Comparison of ENCODE assay signal across 10 mouse cellular contexts in the genomic region with DNA sequence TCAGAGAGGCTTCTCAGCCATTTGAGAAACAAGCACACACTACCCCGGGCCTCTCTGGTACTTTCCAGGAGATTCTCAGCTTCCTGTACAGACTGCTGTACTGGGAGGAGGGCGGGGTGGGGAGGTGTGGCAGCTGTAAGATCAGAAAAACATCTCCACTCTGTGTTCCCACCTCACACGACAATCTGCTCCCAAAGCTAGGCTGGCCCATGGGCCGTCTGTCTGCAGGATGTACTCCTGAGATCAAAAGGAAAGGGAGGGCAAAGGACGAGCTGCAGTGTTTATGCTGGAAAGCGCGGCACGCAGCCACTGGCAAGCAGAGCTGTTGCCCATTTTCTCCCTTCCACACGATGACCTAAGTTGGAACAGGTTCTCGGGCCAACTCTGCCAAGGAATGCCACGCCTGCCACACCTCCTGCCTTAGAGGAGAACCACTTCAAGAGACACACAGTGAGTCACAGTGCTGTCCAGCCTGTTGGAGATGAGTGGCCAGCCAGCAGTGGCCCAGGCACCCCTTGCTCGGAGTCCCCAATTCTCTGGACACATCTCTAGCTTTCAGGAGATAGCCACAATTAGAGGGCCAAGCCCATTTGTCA.
DNase-seq lines count a peak whose midpoint lies in the region; ATAC-seq and TF ChIP-seq lines count a peak whose summit lies in the region.
"Had no signal": no experiment of that assay in that cellular context is flagged by ENCODE, and none has a peak within 500 bp of the region (broad histone marks: within the 10 kb centered on the region; RNA-seq: fewer than 3 reads in every experiment).

No protein-coding gene starts in this region.

- no peaks in the 10 kb centered on the region for H3K79me2 ChIP-seq in heart, adult 2 months (replicated peaks; ENCODE audit: control insufficient read depth, insufficient read depth, low read length)

- no peaks in the 10 kb centered on the region for H3K27me3 ChIP-seq in heart, adult 2 months (ENCODE audit: control insufficient read depth, insufficient read depth, low read length)
- H3K27me3 ChIP-seq in heart, embryonic 12.5 days (replicated peaks): no peaks in the 10 kb centered on the region
- no peaks in the 10 kb centered on the region for H3K27me3 ChIP-seq in lung, embryonic 14.5 days (ENCODE audit: insufficient read depth, low read length)
- no peaks in the 10 kb centered on the region for H3K27me3 ChIP-seq in forebrain, postnatal 0 days (ENCODE audit: insufficient read depth, low read length)
- H3K27me3 ChIP-seq in hindbrain, embryonic 16.5 days (replicated peaks; ENCODE audit: control insufficient read depth, insufficient read depth, low read length): no peaks in the 10 kb centered on the region
- H3K27me3 ChIP-seq: embryonic facial prominence, embryonic 13.5 days; megakaryocyte, embryonic 14.5 days had no signal

- H3K9ac ChIP-seq in heart, adult 2 months (ENCODE audit: low read depth, low read length): no peak overlapping the region
- H3K9ac ChIP-seq in heart, embryonic 12.5 days: no peak overlapping the region
- no peak overlapping the region for H3K9ac ChIP-seq in lung, embryonic 14.5 days
- H3K9ac ChIP-seq in forebrain, postnatal 0 days: no peak overlapping the region
- H3K9ac ChIP-seq in hindbrain, embryonic 16.5 days (ENCODE audit: low read depth, low read length): no peak overlapping the region
- H3K9ac ChIP-seq: embryonic facial prominence, embryonic 13.5 days had no signal

- TF ChIP-seq EP300 in heart, adult 2 months (IDR thresholded peaks at IDR 0.05; ENCODE audit: insufficient read depth, low read depth, low read length): peak; percentile 75

- peak overlapping the region; percentile 87 for H3K27ac ChIP-seq in heart, adult 2 months
- H3K27ac ChIP-seq in heart, embryonic 12.5 days (ENCODE audit: poor library complexity, severe bottlenecking): no peak overlapping the region
- H3K27ac ChIP-seq in lung, embryonic 14.5 days (ENCODE audit: low read depth): no peak overlapping the region
- no peak overlapping the region for H3K27ac ChIP-seq in forebrain, postnatal 0 days (ENCODE audit: low read depth, low read length)
- H3K27ac ChIP-seq in hindbrain, embryonic 16.5 days (ENCODE audit: low read depth, low read length): no peak overlapping the region
- H3K27ac ChIP-seq: embryonic facial prominence, embryonic 13.5 days had no signal

- H3K36me3 ChIP-seq in heart, adult 2 months (ENCODE audit: control insufficient read depth, insufficient read depth, low read length): no peaks in the 10 kb centered on the region
- peaks cover 87% of the 10 kb centered on the region for H3K36me3 ChIP-seq in heart, embryonic 12.5 days
- H3K36me3 ChIP-seq in lung, embryonic 14.5 days (ENCODE audit: insufficient read depth): peaks cover 58% of the 10 kb centered on the region
- H3K36me3 ChIP-seq in forebrain, postnatal 0 days (ENCODE audit: insufficient read depth): peaks cover 70% of the 10 kb centered on the region
- H3K36me3 ChIP-seq in hindbrain, embryonic 16.5 days (ENCODE audit: control insufficient read depth, insufficient read depth, low read length): peaks cover 30% of the 10 kb centered on the region

- no peak overlapping the region for H3K4me3 ChIP-seq in heart, adult 2 months
- no peak overlapping the region for H3K4me3 ChIP-seq in heart, embryonic 12.5 days
- no peak overlapping the region for H3K4me3 ChIP-seq in lung, embryonic 14.5 days (ENCODE audit: low read depth, low read length)
- no peak overlapping the region for H3K4me3 ChIP-seq in forebrain, postnatal 0 days (ENCODE audit: low read depth, low read length)
- no peak overlapping the region for H3K4me3 ChIP-seq in hindbrain, embryonic 16.5 days (ENCODE audit: low read length)
- H3K4me3 ChIP-seq: embryonic facial prominence, embryonic 13.5 days; megakaryocyte, embryonic 14.5 days had no signal

- peaks cover 8% of the 10 kb centered on the region for H3K4me1 ChIP-seq in heart, adult 2 months (ENCODE audit: control insufficient read depth, insufficient read depth, low read length)
- H3K4me1 ChIP-seq in heart, embryonic 12.5 days (replicated peaks): peaks cover 12% of the 10 kb centered on the region; the same call in 1 of the 2 replicates
- no peaks in the 10 kb centered on the region for H3K4me1 ChIP-seq in lung, embryonic 14.5 days (ENCODE audit: insufficient read depth)
- H3K4me1 ChIP-seq in forebrain, postnatal 0 days (ENCODE audit: insufficient read depth): no peaks in the 10 kb centered on the region
- H3K4me1 ChIP-seq in hindbrain, embryonic 16.5 days (ENCODE audit: control insufficient read depth, insufficient read depth, low read depth, low read length): no peaks in the 10 kb centered on the region; the same call in 1 of the 2 replicates

- WGBS in heart, adult 2 months: 26% methylated on average over 12 of the region's 12 CpGs
- WGBS in heart, embryonic 12.5 days: 60% methylated on average over 12 of the region's 12 CpGs
- WGBS in lung, embryonic 14.5 days: 34% methylated on average over 12 of the region's 12 CpGs
- 76% methylated on average over 12 of the region's 12 CpGs for WGBS in forebrain, postnatal 0 days
- 83% methylated on average over 12 of the region's 12 CpGs for WGBS in hindbrain, embryonic 16.5 days

- H3K9me3 ChIP-seq in heart, embryonic 12.5 days (replicated peaks): no peaks in the 10 kb centered on the region
- H3K9me3 ChIP-seq in lung, embryonic 14.5 days (ENCODE audit: low read depth, low read length): no peaks in the 10 kb centered on the region
- no peaks in the 10 kb centered on the region for H3K9me3 ChIP-seq in forebrain, postnatal 0 days (ENCODE audit: low read length)
- no peaks in the 10 kb centered on the region for H3K9me3 ChIP-seq in hindbrain, embryonic 16.5 days (ENCODE audit: control insufficient read depth, low read length)
- H3K9me3 ChIP-seq: embryonic facial prominence, embryonic 13.5 days; megakaryocyte, embryonic 14.5 days had no signal

- no peak for ATAC-seq in heart, embryonic 12.5 days (ENCODE audit: insufficient number of reproducible peaks, low FRiP score)
- ATAC-seq in lung, embryonic 14.5 days (ENCODE audit: insufficient read depth): peak; percentile 4; the same call in 1 of the 2 replicates
- ATAC-seq in forebrain, postnatal 0 days: no peak
- no peak for ATAC-seq in hindbrain, embryonic 16.5 days

- TF ChIP-seq CTCF in heart, adult 2 months (IDR thresholded peaks at IDR 0.05): no peak
- TF ChIP-seq CTCF in lung, embryonic 14.5 days (IDR thresholded peaks at IDR 0.05; ENCODE audit: low read depth): no peak
- TF ChIP-seq CTCF in forebrain, postnatal 0 days (IDR thresholded peaks at IDR 0.05; ENCODE audit: low read depth): no peak

- TF ChIP-seq POLR2A in heart, adult 2 months (IDR thresholded peaks at IDR 0.05; ENCODE audit: insufficient read depth, low read depth, low read length): no peak

- peak; percentile 70 to 86 for DNase-seq in heart, adult 2 months
- DNase-seq in adrenal gland, adult 8-10 months: peak; percentile 67
- peak; percentile 77 for DNase-seq in heart, adult 8-10 months (ENCODE audit: low spot score)
- peak; percentile 50 for DNase-seq in lung, embryonic 14.5 days
- DNase-seq in yolk sac, embryonic 10.5 days (ENCODE audit: low spot score): no peak
- no peak for DNase-seq in forebrain, postnatal 0 days

- H3K4me2 ChIP-seq in heart, embryonic 12.5 days: no peak overlapping the region
- H3K4me2 ChIP-seq in lung, embryonic 14.5 days: no peak overlapping the region
- H3K4me2 ChIP-seq in forebrain, postnatal 0 days (ENCODE audit: low read depth): no peak overlapping the region
- no peak overlapping the region for H3K4me2 ChIP-seq in hindbrain, embryonic 16.5 days (ENCODE audit: low read length)
- H3K4me2 ChIP-seq: embryonic facial prominence, embryonic 13.5 days had no signal

- intact Hi-C loops in heart, adult 2 months (cut with DNase I): loop anchor here (2.0 kb wide), 1 partner anchor 161 kb away; no protein-coding TSS in a partner anchor

Comparison
In these comparisons a context has a peak if more than half of its experiments do, and no peak if none do; other contexts are left out.
1. DNase-seq: peak in heart, adult 2 months (2 of 2), adrenal gland, adult 8-10 months (single experiment), heart, adult 8-10 months (single experiment) and lung, embryonic 14.5 days (single experiment); none in yolk sac, embryonic 10.5 days (single experiment) and forebrain, postnatal 0 days (single experiment).